Mouse (Mus musculus): Measurements from ENCODE around the gene Cadm3.

GRCm38 (mm10) chr1:173325395-173325794 lies 42.1 kb downstream of the Cadm3 start:
- TF ChIP-seq EP300 (IDR thresholded peaks at IDR 0.05; ENCODE audit: low read length) = no peak
- TF ChIP-seq CTCF (conservative IDR thresholded peaks at IDR 0.05 in 1 of 2, IDR thresholded peaks at IDR 0.05 in 1 of 2; ENCODE audit: low read depth in 2 of 2, low read length in 2 of 2) = no peak
- no peak for TF ChIP-seq E2F4 (IDR thresholded peaks at IDR 0.05; ENCODE audit: insufficient replicate concordance, low read depth, low read length)
- no peak for TF ChIP-seq MAFK (IDR thresholded peaks at IDR 0.05; ENCODE audit: insufficient replicate concordance, low read length)
- TF ChIP-seq POLR2A (IDR thresholded peaks at IDR 0.05; ENCODE audit: low read depth, low read length) = no peak
- TF ChIP-seq USF1 (IDR thresholded peaks at IDR 0.05; ENCODE audit: low read depth, low read length) = no peak
- no peak for TF ChIP-seq TCF12 (IDR thresholded peaks at IDR 0.05; ENCODE audit: low read depth, low read length)
- no peak for TF ChIP-seq RCOR1 (conservative IDR thresholded peaks at IDR 0.05; ENCODE audit: low read depth, low read length)
- TF ChIP-seq GABPA (IDR thresholded peaks at IDR 0.05; ENCODE audit: insufficient replicate concordance, low read depth, low read length) = no peak
- TF ChIP-seq SMC3 (IDR thresholded peaks at IDR 0.05; ENCODE audit: low read depth, low read length) = no peak
- TF ChIP-seq MAX (IDR thresholded peaks at IDR 0.05; ENCODE audit: low read length) = no peak
- TF ChIP-seq ZMIZ1 (IDR thresholded peaks at IDR 0.05; ENCODE audit: low read depth, low read length) = no peak
